Mouse (Mus musculus): ENCODE results near the gene Grk3. TPM values are rescaled to one million over a fixed set of nuclear protein-coding genes. Genes with fewer than 3 reads are reported as not detected.

Gene Grk3
- total RNA-seq, 2 experiments from 2014 or later, result 74.5 to 80.8 TPM

GRCm38 (mm10) chr5:113008496-113008895, 7.1 kb downstream of the Grk3 start:
- no peak for DNase-seq

GRCm38 (mm10) chr5:113006997-113007396, 8.6 kb downstream of the Grk3 start:
- no peak for DNase-seq

- DNase-seq, result no peak
These were observed 9.6 kb downstream of the Grk3 start for GRCm38 (mm10) chr5:113005941-113006391.

GRCm38 (mm10) chr5:113002821-113003380, 12.7 kb downstream of the Grk3 start:
- no peak for DNase-seq

GRCm38 (mm10) chr5:112999227-112999626, 16.4 kb downstream of the Grk3 start:
- DNase-seq, result no peak

- DNase-seq, result peak; percentile 37 to 45
These were observed 17.9 kb downstream of the Grk3 start for GRCm38 (mm10) chr5:112997516-112998186.

- DNase-seq, result no peak
These were observed 24.3 kb downstream of the Grk3 start for GRCm38 (mm10) chr5:112991245-112991644.

- no peak for DNase-seq
These were observed 33.7 kb downstream of the Grk3 start for GRCm38 (mm10) chr5:112981931-112982330.

- DNase-seq, result no peak
These were observed 35.9 kb downstream of the Grk3 start for GRCm38 (mm10) chr5:112979710-112980109.

GRCm38 (mm10) chr5:112979195-112979594, 36.4 kb downstream of the Grk3 start:
- no peak for DNase-seq

GRCm38 (mm10) chr5:112977089-112977488, 38.5 kb downstream of the Grk3 start:
- DNase-seq, result no peak

GRCm38 (mm10) chr5:112973596-112973995, 42.0 kb downstream of the Grk3 start:
- no peak for DNase-seq

- DNase-seq, result no peak
These were observed 43.3 kb downstream of the Grk3 start for GRCm38 (mm10) chr5:112972297-112972696.

GRCm38 (mm10) chr5:112963495-112963894, 52.1 kb downstream of the Grk3 start:
- no peak for DNase-seq

- no peak for DNase-seq
These were observed 53.4 kb downstream of the Grk3 start for GRCm38 (mm10) chr5:112962166-112962565.

GRCm38 (mm10) chr5:112960911-112961310, 54.7 kb downstream of the Grk3 start:
- no peak for DNase-seq

GRCm38 (mm10) chr5:112958293-112958692, 57.3 kb downstream of the Grk3 start:
- no peak for DNase-seq

GRCm38 (mm10) chr5:112956841-112957240, 58.8 kb downstream of the Grk3 start:
- DNase-seq, result no peak

- no peak for DNase-seq
These were observed 59.2 kb downstream of the Grk3 start for GRCm38 (mm10) chr5:112956368-112956767.

- DNase-seq, result no peak
These were observed 64.7 kb downstream of the Grk3 start for GRCm38 (mm10) chr5:112950847-112951246.

- no peak for DNase-seq
These were observed 69.7 kb downstream of the Grk3 start for GRCm38 (mm10) chr5:112945925-112946324.

- no peak for DNase-seq
These were observed 73.3 kb downstream of the Grk3 start for GRCm38 (mm10) chr5:112942244-112942643.

GRCm38 (mm10) chr5:112941001-112941400, 74.6 kb downstream of the Grk3 start:
- no peak for DNase-seq

GRCm38 (mm10) chr5:112936632-112937031, 79.0 kb downstream of the Grk3 start:
- no peak for DNase-seq

Data from layer of hippocampus, postnatal 36 days (tissue).